Mouse (Mus musculus) inflammation-experienced regulatory T-cells, adult 6 months (primary cell): Measurements from ENCODE around the gene Etv6. TPM values are rescaled to one million over a fixed set of nuclear protein-coding genes. Genes with fewer than 3 reads are reported as not detected.

Source experiments
- ATAC-seq: one replicate; pipeline ENCODE4 v1.8.0; 2017
- polyA plus RNA-seq, 3 experiments: library from polyadenylated mRNA; unstranded; fragments of 100-300 nt; shearing (Covaris generic); gene quantifications; one replicate each; pipeline ENCODE4 v1.2.1; 2017

The Etv6 gene
- polyA plus RNA-seq, 3 experiments from 2014 or later: 10.0 to 16.8 (median 11.9) TPM

GRCm38 (mm10) chr6:134115219-134115968 is 79.9 kb downstream of the Etv6 start:
- peak; percentile 35 for ATAC-seq

- ATAC-seq: no peak
Observed at GRCm38 (mm10) chr6:134117380-134117938, 82.0 kb downstream of the Etv6 start.

- no peak for ATAC-seq
Observed at GRCm38 (mm10) chr6:134118506-134118905, 83.0 kb downstream of the Etv6 start.

- ATAC-seq: no peak
Observed at GRCm38 (mm10) chr6:134119136-134119535, 83.6 kb downstream of the Etv6 start.

- peak; percentile 8 for ATAC-seq
Observed at GRCm38 (mm10) chr6:134120227-134120626, 84.7 kb downstream of the Etv6 start.

GRCm38 (mm10) chr6:134120712-134121111 is 85.2 kb downstream of the Etv6 start:
- ATAC-seq: peak; percentile 70

- ATAC-seq: peak; percentile 23
Observed at GRCm38 (mm10) chr6:134122945-134123344, 87.4 kb downstream of the Etv6 start.

GRCm38 (mm10) chr6:134123474-134123873 is 88.0 kb downstream of the Etv6 start:
- ATAC-seq: no peak

GRCm38 (mm10) chr6:134124256-134124655 is 88.8 kb downstream of the Etv6 start:
- no peak for ATAC-seq

GRCm38 (mm10) chr6:134127996-134128395 is 92.5 kb downstream of the Etv6 start:
- ATAC-seq: no peak

GRCm38 (mm10) chr6:134128594-134128993 is 93.1 kb downstream of the Etv6 start:
- no peak for ATAC-seq

- no peak for ATAC-seq
Observed at GRCm38 (mm10) chr6:134129848-134130247, 94.3 kb downstream of the Etv6 start.

GRCm38 (mm10) chr6:134130816-134131215 is 95.3 kb downstream of the Etv6 start:
- ATAC-seq: no peak

- ATAC-seq: no peak
Observed at GRCm38 (mm10) chr6:134131601-134132000, 96.1 kb downstream of the Etv6 start.

GRCm38 (mm10) chr6:134133756-134134155 is 98.3 kb downstream of the Etv6 start:
- no peak for ATAC-seq

- ATAC-seq: no peak
Observed at GRCm38 (mm10) chr6:134134821-134135323, 99.4 kb downstream of the Etv6 start.

GRCm38 (mm10) chr6:134136315-134136714 is 100.8 kb downstream of the Etv6 start:
- no peak for ATAC-seq

GRCm38 (mm10) chr6:134139359-134139758 is 103.9 kb downstream of the Etv6 start:
- no peak for ATAC-seq

- no peak for ATAC-seq
Observed at GRCm38 (mm10) chr6:134140718-134141615, 105.5 kb downstream of the Etv6 start.

- ATAC-seq: no peak
Observed at GRCm38 (mm10) chr6:134141616-134142165, 106.2 kb downstream of the Etv6 start.

- ATAC-seq: no peak
Observed at GRCm38 (mm10) chr6:134142700-134143099, 107.2 kb downstream of the Etv6 start.

- ATAC-seq: no peak
Observed at GRCm38 (mm10) chr6:134143649-134144097, 108.2 kb downstream of the Etv6 start.
